Mouse (Mus musculus) neural tube, embryonic 12.5 days (tissue): ENCODE measurements around the gene Ptpro. TPM values are rescaled to one million over a fixed set of nuclear protein-coding genes. Genes with fewer than 3 reads are reported as not detected.

Experiments used
- ATAC-seq: fragments of 200-750 bp; cut with Nextera tagmentation; 2 replicates; pipeline ENCODE4 v1.8.0; 2017; ENCODE audit warnings: low read depth, mild to moderate bottlenecking, moderate TSS enrichment, moderate library complexity; ENCODE audit not compliant: low FRiP score
- H3K27ac ChIP-seq: fragments of 300-500 bp; sonication (generic); 2 replicates; pipeline ENCODE4 v1.5.1; 2016
- H3K27me3 ChIP-seq: fragments of 300-500 bp; sonication (generic); replicated peaks from 2 replicates; pipeline ENCODE4 v1.6.1; 2016; ENCODE audit warnings: mild to moderate bottlenecking
- H3K36me3 ChIP-seq: fragments of 300-500 bp; sonication (generic); 2 replicates; pipeline ENCODE4 v1.6.1; 2016; ENCODE audit warnings: mild to moderate bottlenecking
- H3K4me1 ChIP-seq: fragments of 300-500 bp; sonication (generic); 2 replicates; pipeline ENCODE4 v1.6.1; 2016
- H3K4me2 ChIP-seq: fragments of 300-500 bp; sonication (generic); replicated peaks from 2 replicates; pipeline ENCODE4 v1.6.1; 2016; ENCODE audit warnings: mild to moderate bottlenecking
- H3K4me3 ChIP-seq: fragments of 300-500 bp; sonication (generic); 2 replicates; pipeline ENCODE4 v1.5.1; 2016
- H3K9ac ChIP-seq: fragments of 300-500 bp; sonication (generic); 2 replicates; pipeline ENCODE4 v1.6.1; 2016; ENCODE audit warnings: mild to moderate bottlenecking
- H3K9me3 ChIP-seq: fragments of 300-500 bp; sonication (generic); 2 replicates; pipeline ENCODE4 v1.6.1; 2016; ENCODE audit warnings: mild to moderate bottlenecking
- WGBS: fragments of 180-500 bp; shearing (Covaris S2); methylation state at CpG from one replicate; pipeline ENCODE4 v1.1.7; 2016; 5-methylcytosine and 5-hydroxymethylcytosine counted together
- polyA plus RNA-seq: library from polyadenylated mRNA; unstranded; fragments of >200 nt; fragmentation: Nextera tagmentation; extraction: Ambion mirVana; gene quantifications from 2 replicates; pipeline ENCODE4 v1.2.1, GENCODE M21; 2016

The Ptpro gene
- polyA plus RNA-seq, 1 experiment from 2014 or later, result 28.9 TPM

GRCm38 (mm10) chr6:137404196-137404595, 152.1 kb downstream of the Ptpro start:
- Histone ChIP-seq H3K4me3 (no peak overlapping the region), H3K27ac (no peak overlapping the region), H3K4me1 (no peaks in the 10 kb centered on the region), H3K9ac (no peak overlapping the region), H3K27me3 (no peaks in the 10 kb centered on the region), H3K36me3 (peaks cover 8% of the 10 kb centered on the region), H3K9me3 (no peaks in the 10 kb centered on the region), H3K4me2 (no peak overlapping the region)
- ATAC-seq, result no peak
- WGBS, result 90% methylated on average over 4 of the region's 4 CpGs

- Histone ChIP-seq H3K9ac (no peak overlapping the region), H3K9me3 (no peaks in the 10 kb centered on the region), H3K4me1 (no peaks in the 10 kb centered on the region), H3K36me3 (peaks cover 5% of the 10 kb centered on the region), H3K27me3 (no peaks in the 10 kb centered on the region), H3K27ac (no peak overlapping the region), H3K4me2 (no peak overlapping the region), H3K4me3 (no peak overlapping the region)
- ATAC-seq, result no peak
- WGBS, result 89% methylated on average over 2 of the region's 2 CpGs
These were observed 153.6 kb downstream of the Ptpro start for GRCm38 (mm10) chr6:137405690-137406089.

GRCm38 (mm10) chr6:137410510-137410909, 158.4 kb downstream of the Ptpro start:
- Histone ChIP-seq H3K27ac (no peak overlapping the region), H3K36me3 (peaks cover 8% of the 10 kb centered on the region; the same call in 1 of the 2 replicates), H3K4me1 (0 out of 2 replicates have a peak, but pooled peaks cover 7% of the 10 kb centered on the region), H3K4me2 (no peak overlapping the region), H3K9ac (no peak overlapping the region), H3K4me3 (no peak overlapping the region), H3K27me3 (no peaks in the 10 kb centered on the region), H3K9me3 (no peaks in the 10 kb centered on the region)
- 65% methylated on average over 3 of the region's 3 CpGs for WGBS
- no peak for ATAC-seq

- Histone ChIP-seq H3K9me3 (no peaks in the 10 kb centered on the region), H3K9ac (no peak overlapping the region), H3K27ac (0 out of 2 replicates have a peak overlapping the region, but pooled peaks have one; percentile 21), H3K27me3 (no peaks in the 10 kb centered on the region), H3K4me2 (0 out of 2 replicates have a peak overlapping the region, but pooled peaks have one; percentile 22), H3K4me3 (no peak overlapping the region), H3K36me3 (peaks cover 7% of the 10 kb centered on the region; the same call in 1 of the 2 replicates), H3K4me1 (0 out of 2 replicates have a peak, but pooled peaks cover 7% of the 10 kb centered on the region)
- WGBS, result 9% methylated on average over 2 of the region's 2 CpGs
- peak; percentile 83 for ATAC-seq
These were observed 159.8 kb downstream of the Ptpro start for GRCm38 (mm10) chr6:137411901-137412378.

GRCm38 (mm10) chr6:137413045-137413444, 160.9 kb downstream of the Ptpro start:
- H3K27me3 ChIP-seq, result no peaks in the 10 kb centered on the region
- no peak for ATAC-seq
- no peaks in the 10 kb centered on the region for H3K9me3 ChIP-seq
- H3K27ac ChIP-seq, result no peak overlapping the region
- no peak overlapping the region for H3K4me3 ChIP-seq
- 72% methylated on average over 2 of the region's 2 CpGs for WGBS
- 0 out of 2 replicates have a peak, but pooled peaks cover 7% of the 10 kb centered on the region for H3K4me1 ChIP-seq
- H3K9ac ChIP-seq, result no peak overlapping the region
- H3K36me3 ChIP-seq, result peaks cover 3% of the 10 kb centered on the region; the same call in 1 of the 2 replicates
- no peak overlapping the region for H3K4me2 ChIP-seq

- 57% methylated on average over 13 of the region's 13 CpGs for WGBS
- no peak overlapping the region for H3K4me3 ChIP-seq
- no peaks in the 10 kb centered on the region for H3K9me3 ChIP-seq
- ATAC-seq, result peak; percentile 42; the same call in 1 of the 2 replicates
- 0 out of 2 replicates have a peak, but pooled peaks cover 7% of the 10 kb centered on the region for H3K4me1 ChIP-seq
- no peak overlapping the region for H3K27ac ChIP-seq
- H3K9ac ChIP-seq, result no peak overlapping the region
- no peaks in the 10 kb centered on the region for H3K27me3 ChIP-seq
- H3K4me2 ChIP-seq, result no peak overlapping the region
- H3K36me3 ChIP-seq, result peaks cover 3% of the 10 kb centered on the region; the same call in 1 of the 2 replicates
These were observed 162.6 kb downstream of the Ptpro start for GRCm38 (mm10) chr6:137414531-137415405.

GRCm38 (mm10) chr6:137422777-137423176, 170.7 kb downstream of the Ptpro start:
- Histone ChIP-seq H3K27ac (no peak overlapping the region), H3K4me2 (no peak overlapping the region), H3K4me1 (no peaks in the 10 kb centered on the region), H3K9ac (no peak overlapping the region), H3K36me3 (no peaks in the 10 kb centered on the region), H3K27me3 (no peaks in the 10 kb centered on the region), H3K9me3 (no peaks in the 10 kb centered on the region), H3K4me3 (no peak overlapping the region)
- ATAC-seq, result no peak
- WGBS, result 70% methylated on average over 4 of the region's 4 CpGs

- Histone ChIP-seq H3K9ac (no peak overlapping the region), H3K4me2 (no peak overlapping the region), H3K4me1 (no peaks in the 10 kb centered on the region), H3K9me3 (no peaks in the 10 kb centered on the region), H3K36me3 (peaks cover 4% of the 10 kb centered on the region; the same call in 1 of the 2 replicates), H3K4me3 (no peak overlapping the region), H3K27ac (no peak overlapping the region), H3K27me3 (no peaks in the 10 kb centered on the region)
- no peak for ATAC-seq
- 64% methylated on average over 10 of the region's 10 CpGs for WGBS
These were observed 171.7 kb downstream of the Ptpro start for GRCm38 (mm10) chr6:137423830-137424229.

- no peaks in the 10 kb centered on the region for H3K27me3 ChIP-seq
- H3K4me3 ChIP-seq, result no peak overlapping the region
- H3K9me3 ChIP-seq, result no peaks in the 10 kb centered on the region
- H3K27ac ChIP-seq, result no peak overlapping the region
- ATAC-seq, result no peak
- WGBS, result 57% methylated on average over 14 of the region's 14 CpGs
- peaks cover 4% of the 10 kb centered on the region; the same call in 1 of the 2 replicates for H3K36me3 ChIP-seq
- H3K4me1 ChIP-seq, result no peaks in the 10 kb centered on the region
- H3K9ac ChIP-seq, result no peak overlapping the region
- no peak overlapping the region for H3K4me2 ChIP-seq
These were observed 173.6 kb downstream of the Ptpro start for GRCm38 (mm10) chr6:137425500-137426432.

- Histone ChIP-seq H3K4me1 (peaks cover 6% of the 10 kb centered on the region; the same call in 1 of the 2 replicates), H3K4me3 (no peak overlapping the region), H3K27me3 (no peaks in the 10 kb centered on the region), H3K9ac (no peak overlapping the region), H3K27ac (no peak overlapping the region; the same call in 1 of the 2 replicates), H3K4me2 (no peak overlapping the region), H3K9me3 (no peaks in the 10 kb centered on the region), H3K36me3 (no peaks in the 10 kb centered on the region; the same call in 1 of the 2 replicates)
- peak; percentile 23; the same call in 1 of the 2 replicates for ATAC-seq
- 47% methylated on average over 14 of the region's 14 CpGs for WGBS
These were observed 181.5 kb downstream of the Ptpro start for GRCm38 (mm10) chr6:137433521-137434137.

GRCm38 (mm10) chr6:137437486-137437885, 185.4 kb downstream of the Ptpro start:
- Histone ChIP-seq H3K9ac (no peak overlapping the region), H3K36me3 (no peaks in the 10 kb centered on the region), H3K27ac (no peak overlapping the region), H3K4me3 (no peak overlapping the region), H3K4me1 (peaks cover 6% of the 10 kb centered on the region; the same call in 1 of the 2 replicates), H3K9me3 (no peaks in the 10 kb centered on the region), H3K27me3 (no peaks in the 10 kb centered on the region), H3K4me2 (peak overlapping the region; percentile 27)
- WGBS, result 40% methylated on average over 4 of the region's 4 CpGs
- ATAC-seq, result peak; percentile 57
